Mouse (Mus musculus) lung, embryonic 14.5 days (tissue): ENCODE results near the gene Btnl2. TPM values are rescaled to one million over a fixed set of nuclear protein-coding genes. Genes with fewer than 3 reads are reported as not detected.
"Not testable (repeated sequence)": the region's sequence is repeated elsewhere in the genome, so short reads cannot be mapped to it uniquely, and the experiment has no call there.

Experiments
- ATAC-seq: fragments of 200-750 bp; cut with Nextera tagmentation; 2 replicates; pipeline ENCODE4 v1.8.0; 2017; ENCODE audit warnings: mild to moderate bottlenecking, moderate TSS enrichment, moderate library complexity; ENCODE audit not compliant: insufficient read depth
- DNase-seq: peaks from one replicate; pipeline ENCODE4 v3.0.0-alpha.2; 2015
- H3K27ac ChIP-seq: fragments of 300-500 bp; sonication (generic); 2 replicates; pipeline ENCODE4 v1.5.1; 2014; ENCODE audit warnings: low read depth, mild to moderate bottlenecking, moderate library complexity
- H3K27me3 ChIP-seq: fragments of 300-500 bp; sonication (generic); 2 replicates; pipeline ENCODE4 v1.6.1; 2014; ENCODE audit warnings: low read length, control low read depth; ENCODE audit not compliant: insufficient read depth
- H3K36me3 ChIP-seq: fragments of 300-500 bp; sonication (generic); 2 replicates; pipeline ENCODE4 v1.6.1; 2014; ENCODE audit warnings: control low read depth; ENCODE audit not compliant: insufficient read depth
- H3K4me1 ChIP-seq: fragments of 300-500 bp; sonication (generic); 2 replicates; pipeline ENCODE4 v1.6.1; 2014; ENCODE audit warnings: antibody characterized with exemption, control low read depth; ENCODE audit not compliant: insufficient read depth
- H3K4me2 ChIP-seq: fragments of 300-500 bp; sonication (generic); 2 replicates; pipeline ENCODE4 v1.6.1; 2014; ENCODE audit warnings: mild to moderate bottlenecking
- H3K4me3 ChIP-seq: fragments of 300-500 bp; sonication (generic); 2 replicates; pipeline ENCODE4 v1.5.1; 2014; ENCODE audit warnings: low read depth, low read length
- H3K9ac ChIP-seq: fragments of 300-500 bp; sonication (generic); 2 replicates; pipeline ENCODE4 v1.6.1; 2014
- H3K9me3 ChIP-seq: fragments of 300-500 bp; sonication (generic); 2 replicates; pipeline ENCODE4 v1.6.1; 2016; ENCODE audit warnings: low read depth, low read length, control low read depth
- CTCF ChIP-seq: IDR thresholded peaks from 2 replicates; pipeline ENCODE4 v1.5.1; 2016; ENCODE audit warnings: antibody characterized with exemption, low read depth
- WGBS: fragments of 180-500 bp; shearing (Covaris S2); extraction: QIAGEN DNeasy Blood & Tissue Kit; methylation state at CpG from one replicate; pipeline ENCODE4 v1.1.7; 2014; 5-methylcytosine and 5-hydroxymethylcytosine counted together
- polyA plus RNA-seq: library from polyadenylated mRNA; unstranded; fragments of >200 nt; fragmentation: Nextera tagmentation; extraction: Ambion mirVana; gene quantifications from 2 replicates; pipeline ENCODE4 v1.2.1, GENCODE M21; 2014

Gene Btnl2
- 0.07 and 0.20 TPM in 2 replicates for polyA plus RNA-seq

DNA sequence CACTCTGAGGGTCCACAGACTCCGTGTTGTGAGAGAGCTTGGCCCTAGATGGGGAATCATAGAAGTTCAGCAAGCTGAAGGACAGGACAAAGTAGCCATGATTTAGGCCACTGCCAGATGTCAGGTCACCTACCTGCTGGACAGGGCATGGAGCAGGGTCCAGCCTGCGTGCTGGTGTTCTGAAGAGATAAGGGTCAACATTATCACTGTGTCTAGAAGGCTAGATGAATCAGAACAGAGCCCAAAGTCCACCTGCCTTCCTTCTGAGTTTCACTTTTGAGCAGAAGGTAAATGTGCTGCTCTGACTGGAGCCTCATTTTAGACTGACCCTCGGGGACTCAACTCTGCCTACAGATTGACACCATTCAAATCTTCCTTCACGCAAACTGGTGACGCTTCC, at the start of gene Btnl2:
Gene Btnl2, plus strand, starts transcription at position 284 of the 400 bp plus-strand sequence.
- DNase-seq, result no peak
- Histone ChIP-seq H3K27me3 (no peaks in the 10 kb centered on the region), H3K4me1 (no peaks in the 10 kb centered on the region), H3K36me3 (no peaks in the 10 kb centered on the region), H3K4me3 (no peak within 1 kb of the TSS), H3K27ac (no peak within 1 kb of the TSS), H3K9me3 (no peaks in the 10 kb centered on the region), H3K9ac (no peak within 1 kb of the TSS), H3K4me2 (no peak within 1 kb of the TSS)
- ATAC-seq, result no peak
- no peak for TF ChIP-seq CTCF
- WGBS, result 84% methylated on average over 5 of the region's 5 CpGs

DNA sequence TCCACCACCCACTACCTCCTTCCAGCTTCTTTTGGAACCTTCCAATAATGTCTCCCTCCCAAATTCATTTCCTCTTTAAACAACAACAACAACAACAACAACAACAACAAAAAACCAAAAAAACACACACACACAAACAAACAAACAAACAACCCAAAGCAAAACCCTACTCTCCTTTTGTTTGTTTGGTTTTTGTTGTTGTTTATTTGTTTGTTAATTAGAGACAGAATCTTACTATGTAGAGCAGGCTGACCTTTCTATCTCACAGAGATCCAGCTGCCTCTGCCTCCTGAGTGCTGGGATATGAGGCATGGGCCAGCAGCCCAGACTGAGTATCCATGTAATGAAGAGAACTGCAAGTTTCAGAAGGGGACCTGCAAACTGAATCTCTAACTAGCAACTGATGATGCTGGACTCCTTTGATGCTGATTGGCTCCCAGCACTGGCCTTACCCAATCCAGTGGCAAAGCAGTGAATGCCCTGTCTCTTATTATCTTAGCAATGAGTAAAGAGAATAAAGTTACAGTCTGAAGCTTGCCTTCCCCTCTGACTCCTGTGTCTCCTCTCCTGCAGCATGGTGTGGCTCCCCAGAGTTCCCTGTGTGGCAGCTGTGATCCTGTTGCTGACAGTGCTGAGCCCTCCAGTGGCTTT, 49.1 kb upstream of the Btnl2 start, which contains the start of gene H2-Eb1:
Gene H2-Eb1, plus strand, starts transcription at position 488 of the 651 bp plus-strand sequence.
- Histone ChIP-seq H3K4me2 (no peak within 1 kb of the TSS), H3K27me3 (no peaks in the 10 kb centered on the region), H3K9ac (no peak within 1 kb of the TSS), H3K9me3 (no peaks in the 10 kb centered on the region), H3K4me1 (no peaks in the 10 kb centered on the region), H3K4me3 (no peak within 1 kb of the TSS), H3K27ac (no peak within 1 kb of the TSS), H3K36me3 (no peaks in the 10 kb centered on the region)
- peak; percentile 91 for DNase-seq
- TF ChIP-seq CTCF, result no peak
- ATAC-seq, result peak; percentile 76

DNA sequence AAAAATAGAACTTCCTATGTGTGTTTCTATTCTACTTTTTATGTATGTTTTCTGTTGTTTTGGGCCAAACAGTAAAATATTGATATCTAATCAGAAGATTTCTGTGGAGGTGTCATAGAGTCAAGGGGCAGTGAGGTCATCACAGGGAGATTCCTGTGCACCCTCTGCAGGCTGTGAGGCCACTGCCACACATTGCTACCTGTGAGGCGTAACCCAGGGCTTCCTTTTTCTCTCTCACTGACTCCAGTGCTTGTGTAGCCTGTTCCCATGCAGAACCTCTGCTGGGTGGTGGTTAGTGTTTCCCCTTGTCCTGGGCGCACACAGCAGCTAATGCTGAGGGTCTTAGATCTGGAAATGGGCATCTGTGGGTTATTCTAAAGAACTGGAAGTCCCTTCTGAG, 48.2 kb upstream of the Btnl2 start:
- H3K9ac ChIP-seq, result no peak overlapping the region
- no peak overlapping the region for H3K4me2 ChIP-seq
- no peak overlapping the region for H3K27ac ChIP-seq
- ATAC-seq (no peak), DNase-seq (no peak)
- H3K4me3 ChIP-seq, result no peak overlapping the region
- no peak for TF ChIP-seq CTCF
- WGBS, result 80% methylated on average over 2 of the region's 2 CpGs
- H3K9me3 ChIP-seq, result no peaks in the 10 kb centered on the region
- H3K4me1 ChIP-seq, result no peaks in the 10 kb centered on the region
- H3K27me3 ChIP-seq, result no peaks in the 10 kb centered on the region
- no peaks in the 10 kb centered on the region for H3K36me3 ChIP-seq

DNA sequence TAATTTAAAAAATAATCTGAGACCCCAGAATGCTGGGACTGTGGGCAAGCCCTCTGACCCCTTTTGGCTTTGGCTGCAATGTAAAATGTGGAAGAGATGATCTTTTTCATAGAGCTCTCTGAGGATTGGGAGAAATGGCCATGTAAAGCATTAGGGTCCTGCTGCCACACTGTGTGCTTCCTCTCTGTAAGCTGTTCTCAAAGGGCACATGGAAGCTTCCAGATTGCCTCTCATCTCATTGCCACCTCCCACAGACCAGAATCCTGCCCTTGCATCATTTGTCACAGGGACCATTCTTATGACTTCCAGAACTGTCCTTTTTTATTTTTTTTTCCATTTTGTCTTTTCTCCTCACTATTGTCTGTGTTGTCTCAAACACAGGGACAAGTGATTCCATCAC, 47.4 kb upstream of the Btnl2 start:
- Histone ChIP-seq H3K27me3 (no peaks in the 10 kb centered on the region), H3K36me3 (no peaks in the 10 kb centered on the region), H3K4me2 (no peak overlapping the region), H3K27ac (no peak overlapping the region), H3K9me3 (no peaks in the 10 kb centered on the region), H3K4me1 (no peaks in the 10 kb centered on the region), H3K9ac (no peak overlapping the region), H3K4me3 (no peak overlapping the region)
- DNase-seq, result no peak
- TF ChIP-seq CTCF, result no peak
- ATAC-seq, result no peak

GRCm38 (mm10) chr17:34308161-34308560, 46.5 kb upstream of the Btnl2 start:
- H3K4me2 ChIP-seq, result no peak overlapping the region
- ATAC-seq (no peak), DNase-seq (no peak)
- no peak overlapping the region for H3K9ac ChIP-seq
- H3K9me3 ChIP-seq, result no peaks in the 10 kb centered on the region
- H3K36me3 ChIP-seq, result no peaks in the 10 kb centered on the region
- H3K27me3 ChIP-seq, result no peaks in the 10 kb centered on the region
- no peak for TF ChIP-seq CTCF
- 80% methylated on average over 4 of the region's 4 CpGs for WGBS
- no peak overlapping the region for H3K4me3 ChIP-seq
- H3K4me1 ChIP-seq, result no peaks in the 10 kb centered on the region
- H3K27ac ChIP-seq, result no peak overlapping the region

DNA sequence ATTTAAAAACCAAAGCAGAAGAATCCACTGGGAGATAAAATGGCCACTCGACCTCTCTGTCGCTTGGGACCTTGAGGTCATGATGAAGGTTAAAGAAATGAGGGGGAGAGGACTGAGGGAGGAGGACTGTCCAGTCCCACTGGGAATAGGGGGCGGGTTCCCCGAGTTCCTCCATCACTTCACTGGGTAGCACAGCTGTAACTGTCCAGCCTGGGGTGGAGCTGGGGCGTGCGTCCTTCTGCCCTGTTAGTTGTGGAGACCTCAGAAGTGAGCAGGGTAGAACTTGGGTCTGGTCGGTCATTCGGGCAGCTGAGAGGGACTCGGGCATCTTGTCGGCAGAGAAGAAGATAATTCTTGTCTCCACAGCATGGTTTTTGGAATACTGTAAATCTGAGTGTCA, 45.4 kb upstream of the Btnl2 start:
- peak overlapping the region; percentile 53 for H3K4me3 ChIP-seq
- H3K9ac ChIP-seq, result peak overlapping the region; percentile 62
- H3K4me1 ChIP-seq, result no peaks in the 10 kb centered on the region
- no peaks in the 10 kb centered on the region for H3K36me3 ChIP-seq
- H3K4me2 ChIP-seq, result peak overlapping the region; percentile 80
- no peaks in the 10 kb centered on the region for H3K9me3 ChIP-seq
- DNase-seq (no peak), ATAC-seq (peak; percentile 41; the same call in 1 of the 2 replicates)
- no peak overlapping the region for H3K27ac ChIP-seq
- H3K27me3 ChIP-seq, result no peaks in the 10 kb centered on the region
- whole genome bisulfite sequencing, result 24% methylated on average over 10 of the region's 10 CpGs
- no peak for TF ChIP-seq CTCF

DNA sequence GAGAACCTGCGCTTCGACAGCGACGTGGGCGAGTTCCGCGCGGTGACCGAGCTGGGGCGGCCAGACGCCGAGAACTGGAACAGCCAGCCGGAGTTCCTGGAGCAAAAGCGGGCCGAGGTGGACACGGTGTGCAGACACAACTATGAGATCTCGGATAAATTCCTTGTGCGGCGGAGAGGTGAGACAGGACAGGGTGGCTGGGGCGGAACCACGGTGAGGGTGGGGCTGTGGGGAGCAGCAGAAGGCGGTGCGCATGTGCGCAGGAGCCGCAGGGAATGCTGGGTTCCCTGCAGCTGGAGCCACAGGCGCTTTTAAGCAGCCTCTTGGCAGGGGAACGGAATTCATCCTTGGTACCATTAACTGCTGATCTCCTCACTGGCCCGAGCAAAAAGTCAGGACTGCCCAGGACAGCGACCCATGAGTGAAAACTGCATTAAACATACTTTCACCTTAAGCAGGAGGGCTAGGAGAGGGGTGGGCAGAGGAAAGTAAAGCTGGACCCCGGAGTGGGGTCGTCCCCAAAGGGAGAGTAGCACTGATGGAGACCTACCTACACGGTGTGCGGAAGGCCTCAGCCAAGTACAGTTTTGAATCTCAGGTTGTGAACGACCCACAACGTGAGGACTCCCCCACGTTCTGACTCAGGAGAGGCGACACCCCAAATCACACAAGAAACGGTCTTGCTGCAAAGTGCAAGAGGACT, 44.8 kb upstream of the Btnl2 start:
- 22% methylated on average over 38 of the region's 38 CpGs for WGBS
- TF ChIP-seq CTCF, result no peak
- ATAC-seq, result peak; percentile 82
- peak; percentile 78 for DNase-seq
- Histone ChIP-seq H3K4me1 (no peaks in the 10 kb centered on the region), H3K9ac (peak overlapping the region; percentile 62), H3K27me3 (no peaks in the 10 kb centered on the region), H3K4me3 (peak overlapping the region; percentile 53), H3K27ac (0 out of 2 replicates have a peak overlapping the region, but pooled peaks have one; percentile 15), H3K4me2 (peak overlapping the region; percentile 80), H3K9me3 (no peaks in the 10 kb centered on the region), H3K36me3 (no peaks in the 10 kb centered on the region)

DNA sequence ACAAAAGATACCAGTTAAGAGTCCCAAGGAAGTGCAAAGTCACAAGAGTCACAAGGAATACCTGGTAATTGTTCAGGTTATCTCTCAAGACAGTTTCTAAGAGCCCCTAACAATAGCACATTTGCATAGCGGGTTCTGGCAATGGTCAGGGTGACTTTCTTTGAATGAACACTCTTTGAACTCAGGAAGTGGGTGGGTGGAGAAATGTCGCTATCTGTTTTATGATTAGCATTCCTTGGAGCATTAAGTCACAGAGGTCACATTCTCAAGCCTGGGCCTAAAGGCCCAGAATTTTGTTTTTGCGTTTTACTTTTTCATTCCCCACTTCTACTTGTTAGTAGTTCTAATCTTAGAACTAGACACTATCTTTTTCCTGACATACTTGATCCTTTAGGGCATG, 44.1 kb upstream of the Btnl2 start:
- not testable (repeated sequence) for H3K27ac ChIP-seq, H3K4me3 ChIP-seq, H3K4me1 ChIP-seq, H3K4me2 ChIP-seq, H3K36me3 ChIP-seq, DNase-seq, H3K9me3 ChIP-seq, H3K9ac ChIP-seq, H3K27me3 ChIP-seq, ATAC-seq
- WGBS, result 76% methylated on average over 3 of the region's 3 CpGs
